Mouse (Mus musculus): ENCODE measurements around the gene Amh.

Amh gene

DNA sequence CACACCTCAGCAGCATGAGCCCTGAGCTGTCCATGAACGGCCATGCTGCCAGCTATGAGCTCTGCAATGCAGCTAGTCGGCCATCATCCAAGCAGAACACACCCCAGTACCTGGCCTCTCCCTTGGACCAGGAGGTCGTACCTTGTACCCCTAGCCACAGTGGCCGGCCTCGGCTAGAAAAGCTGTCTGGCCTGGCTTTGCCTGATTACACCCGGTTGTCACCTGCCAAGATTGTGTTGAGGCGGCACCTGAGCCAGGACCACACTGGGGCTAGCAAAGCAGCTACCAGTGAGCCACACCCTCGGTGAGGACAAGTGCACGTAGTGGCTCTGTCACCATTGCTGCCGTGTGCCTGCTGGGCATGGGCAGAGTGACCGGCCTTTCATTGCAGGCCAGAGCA, 19.1 kb upstream of the Amh start:
- no peak for DNase-seq (ENCODE audit: low read depth in 2 of 2, low spot score in 2 of 2)

DNA sequence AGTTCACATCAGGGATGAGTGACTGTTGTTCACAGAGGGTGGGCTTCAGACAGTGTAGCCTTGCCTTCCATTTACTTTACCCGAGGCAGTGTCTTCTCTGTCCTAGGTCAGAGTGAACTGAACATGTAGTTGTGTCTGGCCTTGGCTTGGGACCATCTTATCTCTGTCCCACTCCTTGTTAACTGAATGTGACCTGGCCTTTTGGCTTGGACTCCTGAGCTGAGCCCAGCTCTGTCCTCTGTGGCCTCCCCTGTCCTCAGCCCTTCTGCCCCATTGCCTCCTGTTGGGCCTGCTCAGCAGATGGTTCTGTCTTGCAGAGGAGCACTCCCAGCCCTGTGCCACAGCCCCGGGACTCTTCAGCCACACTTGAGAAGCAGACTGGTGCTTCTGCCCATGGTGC, 17.5 kb upstream of the Amh start:
- DNase-seq (ENCODE audit: low read depth in 2 of 2, low spot score in 2 of 2) = no peak

DNA sequence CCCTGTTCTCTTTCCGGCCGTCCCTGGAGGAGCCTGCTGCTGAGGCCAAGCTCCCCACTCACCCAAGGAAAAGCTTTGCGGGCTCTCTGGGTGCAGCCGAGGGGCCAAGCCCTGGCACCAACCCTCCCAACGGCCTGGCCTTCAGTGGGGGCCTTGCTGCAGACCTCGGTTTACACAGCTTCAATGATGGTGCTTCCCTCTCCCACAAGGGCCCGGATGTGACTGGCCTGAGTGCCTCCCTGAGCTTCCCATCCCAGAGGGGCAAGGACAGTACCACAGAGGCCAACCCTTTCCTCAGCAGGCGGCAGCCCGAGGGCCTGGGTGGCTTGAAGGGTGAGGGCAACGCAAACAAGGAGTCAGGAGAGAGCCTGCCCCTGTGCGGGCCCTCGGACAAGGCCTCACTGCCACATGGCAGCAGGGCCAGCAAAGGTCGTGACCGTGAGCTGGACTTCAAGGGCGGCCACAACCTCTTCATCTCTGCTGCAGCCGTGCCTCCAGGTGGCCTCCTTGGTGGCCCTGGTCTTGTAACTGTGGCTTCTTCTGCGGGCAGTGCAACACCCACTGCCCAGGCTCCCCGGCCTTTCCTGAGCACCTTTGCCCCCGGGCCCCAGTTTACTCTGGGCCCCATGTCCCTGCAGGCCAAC, 14.2 kb upstream of the Amh start:
- DNase-seq (ENCODE audit: low read depth in 2 of 2, low spot score in 2 of 2) = no peak

DNA sequence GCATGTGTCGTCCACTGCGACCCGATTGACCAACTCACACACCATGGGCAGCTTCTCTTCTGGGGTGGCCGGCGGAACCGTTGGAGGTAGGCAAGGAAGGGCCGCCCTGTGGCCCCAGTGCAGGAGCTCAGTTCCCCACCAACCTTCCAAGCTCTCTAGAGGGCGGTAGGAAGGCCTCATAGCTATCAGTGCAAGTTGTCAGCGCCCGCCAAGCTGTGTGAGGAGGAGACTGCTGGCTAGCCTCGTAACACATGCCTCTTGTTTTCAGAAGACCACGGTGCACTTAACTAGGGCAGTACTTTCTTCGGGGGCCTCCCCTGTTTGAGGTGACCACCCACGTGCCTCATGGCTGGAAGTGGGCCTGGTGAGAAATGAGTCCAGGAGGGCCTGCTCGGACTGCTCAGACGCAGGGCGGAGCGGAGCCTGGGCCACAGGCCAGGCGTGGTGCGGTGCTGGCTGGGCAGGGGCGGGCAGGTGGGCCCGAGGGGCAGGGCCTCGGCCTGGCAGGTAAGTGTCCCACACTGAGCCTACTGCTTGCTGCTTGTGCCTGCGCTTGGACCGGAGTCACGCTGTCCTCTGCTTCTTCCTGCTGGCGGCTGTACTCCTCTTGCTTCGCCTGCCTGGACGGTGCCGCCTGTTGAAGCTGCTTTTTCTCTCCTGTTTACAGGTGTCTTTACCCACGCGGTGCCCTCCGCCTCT, 13.4 kb upstream of the Amh start:
- no peak for DNase-seq (ENCODE audit: low read depth in 2 of 2, low spot score in 2 of 2)

DNA sequence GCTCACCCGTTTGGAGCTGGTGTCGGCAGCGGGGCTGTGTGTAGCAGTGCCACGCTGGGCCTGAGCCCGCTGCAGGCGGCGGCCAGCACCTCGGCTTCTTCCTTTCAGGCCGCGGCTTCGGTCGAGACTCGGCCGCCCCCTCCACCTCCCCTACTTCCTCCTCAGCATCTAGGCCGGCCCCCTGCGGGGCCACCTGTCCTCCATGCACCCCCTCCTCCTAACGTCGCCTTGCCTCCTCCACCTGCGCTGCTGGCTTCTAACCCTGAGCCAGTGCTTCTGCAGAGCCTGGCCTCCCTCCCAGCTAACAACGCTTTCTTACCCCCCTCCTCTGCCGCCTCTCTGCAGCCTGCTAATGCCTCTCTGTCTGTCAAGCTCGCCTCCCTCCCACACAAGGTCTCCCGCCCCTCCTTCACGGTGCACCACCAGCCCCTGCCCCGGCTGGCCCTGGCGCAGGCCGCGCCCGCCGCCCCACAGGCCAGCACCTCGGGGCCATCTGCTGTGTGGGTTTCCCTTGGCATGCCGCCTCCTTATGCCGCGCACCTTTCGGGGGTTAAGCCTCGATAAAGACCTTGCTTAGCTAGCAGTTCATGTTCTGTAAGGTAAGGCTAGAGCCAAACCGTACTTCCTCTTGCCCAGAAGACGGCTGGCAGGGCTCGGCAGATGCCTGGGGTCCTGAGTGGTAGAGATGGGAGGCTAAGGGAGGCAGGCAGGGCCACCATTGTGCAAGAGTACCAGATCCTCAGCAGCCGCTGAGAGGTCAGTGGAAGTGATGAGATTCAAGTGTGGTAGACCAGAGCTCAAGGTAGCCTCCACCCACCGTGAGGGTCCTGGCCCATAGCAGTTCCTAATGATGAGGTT, 12.6 kb upstream of the Amh start:
- no peak for DNase-seq (ENCODE audit: low read depth in 2 of 2, low spot score in 2 of 2)

DNA sequence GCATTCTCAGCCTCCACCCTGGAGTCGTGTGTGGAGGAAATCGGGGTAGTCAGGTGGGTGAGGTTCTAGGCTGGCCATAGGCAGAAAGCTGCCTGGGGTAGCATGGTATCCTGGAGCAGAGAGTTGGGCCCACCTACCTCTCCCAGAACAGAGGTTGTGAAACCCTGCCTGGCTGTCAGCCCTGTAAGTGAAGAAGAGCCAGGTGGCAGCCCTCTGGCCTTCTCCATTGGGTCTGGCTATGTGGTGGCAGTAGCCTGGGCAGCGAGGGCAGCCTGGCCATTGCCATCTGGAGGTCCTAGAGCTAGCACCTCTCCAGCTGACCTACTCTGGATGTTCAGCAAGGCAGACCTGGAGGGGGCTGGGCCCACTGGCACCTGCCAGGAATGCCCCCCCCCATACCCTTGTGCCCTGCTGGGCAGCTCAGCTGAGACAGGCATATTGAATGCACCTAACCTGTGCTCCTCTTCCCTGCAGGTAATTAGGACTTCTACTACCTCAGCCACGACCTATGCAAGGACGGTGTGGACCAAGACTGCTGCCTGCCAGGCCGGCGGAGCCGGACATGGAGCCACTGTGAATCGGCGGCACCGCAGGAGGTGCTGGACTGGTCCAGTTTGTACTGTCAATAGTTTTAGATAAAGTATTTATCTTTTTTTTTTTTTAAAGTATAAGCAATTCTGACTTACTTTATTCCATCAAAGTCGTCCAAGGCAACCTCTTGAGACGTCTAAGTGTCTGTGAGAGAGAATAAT, 11.8 kb upstream of the Amh start:
- no peak for DNase-seq (ENCODE audit: low read depth in 2 of 2, low spot score in 2 of 2)

DNA sequence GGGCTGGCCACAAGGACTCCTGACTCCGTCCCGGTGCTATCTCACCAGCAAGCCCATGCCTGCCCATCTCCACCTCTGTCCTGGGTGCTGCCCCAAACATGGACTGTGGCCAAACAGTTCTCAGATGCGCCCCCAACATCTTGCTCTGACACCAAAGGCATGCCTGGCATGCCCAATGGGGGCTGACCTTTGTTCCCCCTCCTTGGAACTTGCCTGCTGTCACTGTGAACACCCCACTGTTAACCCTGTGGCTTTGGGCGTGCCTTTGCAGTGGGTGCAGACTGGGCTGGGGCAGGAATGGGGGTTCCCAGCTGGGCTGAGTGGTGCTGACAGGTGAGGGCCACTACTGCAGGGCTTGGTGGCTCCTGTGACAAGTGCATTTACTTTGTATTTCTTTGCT, 11.2 kb upstream of the Amh start:
- no peak for DNase-seq (ENCODE audit: low read depth in 2 of 2, low spot score in 2 of 2)

DNA sequence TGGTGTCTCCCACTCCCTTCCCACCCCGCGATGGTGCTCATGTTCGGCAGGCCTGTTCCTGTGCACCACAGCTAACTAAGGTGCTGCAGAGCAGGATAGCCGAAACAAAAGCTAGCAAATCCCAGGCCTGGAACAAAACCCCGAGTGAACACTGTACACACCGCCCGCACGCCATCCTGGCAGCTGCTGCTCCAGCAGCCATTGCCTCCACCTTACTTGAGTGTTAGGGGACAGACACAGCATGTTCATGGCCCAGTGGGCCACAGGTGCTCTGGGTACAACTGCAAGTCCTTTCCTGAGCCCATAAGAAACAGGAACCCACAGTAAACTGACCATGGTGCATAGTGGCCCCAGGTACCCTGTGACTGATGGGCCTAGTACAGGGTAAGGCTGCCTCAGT, 10.3 kb upstream of the Amh start:
- no peak for DNase-seq (ENCODE audit: low read depth in 2 of 2, low spot score in 2 of 2)

DNA sequence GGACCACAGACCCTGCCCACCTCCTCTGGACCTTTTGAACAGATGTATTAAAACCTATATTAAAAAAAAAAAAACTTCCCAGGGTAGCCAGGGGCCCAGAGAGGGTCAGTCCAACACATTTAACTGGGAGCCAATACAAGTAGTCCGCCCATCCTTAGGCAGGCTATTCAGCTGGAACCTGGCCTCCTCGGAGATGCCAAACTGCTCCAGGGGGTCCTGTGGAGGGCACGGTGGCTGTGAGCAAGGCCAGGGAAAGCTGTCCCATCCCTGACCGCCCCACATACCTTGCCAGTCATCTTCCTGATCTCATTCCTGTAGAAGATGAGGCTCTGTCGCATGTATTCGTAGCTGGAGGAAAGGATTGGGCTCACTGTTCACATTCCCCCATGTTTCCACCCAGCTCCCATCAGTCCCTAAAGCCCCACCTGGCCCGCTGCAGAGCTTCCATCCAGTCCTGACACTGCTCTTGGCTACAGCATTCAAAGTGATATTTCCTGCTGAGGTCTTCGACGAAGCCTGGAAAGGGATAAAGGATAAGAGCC, 8.7 kb upstream of the Amh start:
- no peak for DNase-seq (ENCODE audit: low read depth in 2 of 2, low spot score in 2 of 2)

DNA sequence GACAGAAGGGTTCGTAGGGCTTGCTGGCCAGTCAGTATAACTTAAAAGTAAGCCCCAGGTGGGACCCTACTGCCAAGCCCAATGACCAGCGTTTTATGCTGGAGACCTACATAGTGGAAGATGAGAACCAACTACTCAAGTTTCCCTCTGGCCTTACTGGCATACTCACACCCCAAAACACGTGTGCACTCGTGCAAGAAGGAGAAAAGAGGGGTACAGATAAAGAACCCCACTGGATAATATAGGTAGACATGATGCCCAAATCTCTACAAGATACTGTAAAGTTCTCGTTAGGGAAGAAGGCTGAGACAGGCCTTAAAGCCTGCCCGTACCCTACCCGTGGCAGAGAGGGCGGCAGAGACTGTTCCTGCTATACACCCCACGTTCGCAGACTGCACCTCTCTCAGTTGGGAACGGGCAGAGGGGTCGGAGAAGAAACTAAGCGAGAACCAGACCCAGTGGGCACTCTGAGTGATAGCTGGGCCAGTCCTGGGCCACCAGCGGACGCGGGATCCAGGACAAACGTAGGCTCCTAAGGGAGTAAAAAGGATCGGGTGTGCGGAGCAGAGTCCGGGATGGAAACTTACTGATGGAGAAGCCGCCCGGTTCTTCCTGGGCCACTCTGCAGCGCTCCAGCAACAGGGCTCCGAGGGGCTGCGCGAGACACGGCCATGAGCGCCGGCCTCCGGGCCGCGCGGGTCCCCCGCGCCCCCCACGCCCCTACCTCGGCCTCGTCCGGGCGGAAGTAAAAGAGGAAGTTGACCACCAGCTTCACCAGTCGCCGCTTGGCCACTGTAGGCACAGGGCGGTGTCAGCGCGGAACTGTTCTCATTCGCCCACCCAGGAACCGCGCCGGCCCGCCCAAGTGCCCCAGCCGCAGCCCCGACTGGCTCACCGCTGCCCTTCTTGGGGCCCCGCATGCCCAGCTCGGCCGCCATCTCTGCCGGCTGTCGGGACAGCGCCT, 7.6 kb upstream of the Amh start:
- DNase-seq (ENCODE audit: low read depth in 2 of 2, low spot score in 2 of 2) = no peak

DNA sequence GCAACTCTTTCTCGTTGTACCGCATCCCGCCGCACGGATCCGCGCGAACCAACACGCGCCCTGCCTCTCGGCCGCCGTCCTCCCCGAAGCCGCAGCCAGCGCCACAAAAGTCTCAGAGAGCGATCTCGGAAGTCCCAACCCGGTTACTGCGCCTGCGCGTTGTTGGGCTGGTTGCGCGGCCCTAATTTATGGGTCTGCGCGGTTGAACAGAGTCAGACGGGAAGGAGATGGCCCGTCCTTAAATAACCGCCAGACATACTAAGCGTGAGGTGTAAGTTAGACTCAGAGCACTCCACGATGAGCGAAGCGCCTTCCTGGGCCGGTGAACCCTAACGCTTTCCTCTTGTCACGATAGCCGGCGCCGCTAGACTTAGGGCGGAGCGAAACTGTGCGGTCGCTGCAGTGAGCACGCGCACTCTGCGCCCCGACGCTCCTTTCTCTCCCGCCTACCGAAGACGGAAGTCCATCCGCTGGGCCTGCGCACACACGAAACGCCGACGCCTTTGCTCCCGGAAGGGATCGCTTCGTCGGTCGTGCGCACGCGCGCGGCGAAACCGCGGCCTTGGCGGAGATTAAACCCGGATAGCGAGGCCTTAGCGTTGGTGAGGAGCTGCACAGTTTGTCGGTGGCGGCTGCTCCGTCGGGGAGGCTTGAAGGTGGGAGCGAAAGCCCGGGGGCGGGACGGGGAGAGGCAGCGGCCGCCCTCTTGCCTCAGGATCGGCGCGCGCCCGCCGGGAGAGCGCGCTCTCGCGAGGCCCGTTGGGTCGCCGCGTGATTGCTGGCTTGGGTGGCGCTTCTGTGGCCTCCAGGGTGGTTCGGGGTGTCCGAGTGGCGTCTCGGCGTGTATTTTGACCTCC, 6.7 kb upstream of the Amh start, which contains the start of the genes Sf3a2 and Plekhj1:
Gene Sf3a2, plus strand, starts transcription at position 49 of the 857 bp plus-strand sequence.
Gene Plekhj1, minus strand, starts transcription at position 477 of the 857 bp plus-strand sequence.
- DNase-seq (ENCODE audit: low read depth in 2 of 2, low spot score in 2 of 2) = peak; percentile 93 to 96

DNA sequence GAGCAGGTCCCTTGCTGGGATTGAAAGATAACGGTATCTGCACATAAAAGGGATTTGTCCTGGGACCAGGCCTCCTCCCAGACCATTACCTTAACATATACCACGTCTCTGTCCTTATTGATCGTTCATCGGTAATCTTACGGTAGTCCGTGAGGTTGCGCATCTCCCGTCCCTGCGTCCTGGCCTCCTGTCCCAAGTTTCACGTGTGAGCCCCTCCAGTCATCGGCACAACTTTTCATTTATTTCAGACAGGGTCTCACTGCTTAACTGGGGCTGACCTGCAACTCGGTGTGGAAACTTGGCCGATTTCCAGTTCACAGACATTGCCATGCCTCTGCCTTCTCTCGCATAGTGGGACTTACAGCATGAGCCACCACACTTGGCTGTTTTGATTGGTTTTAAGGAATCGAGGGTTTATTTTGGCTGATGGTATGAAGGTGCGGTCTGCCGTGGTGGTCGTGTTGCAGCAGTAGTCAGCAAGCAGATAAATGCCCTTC, 5.9 kb upstream of the Amh start:
- DNase-seq (ENCODE audit: low read depth in 2 of 2, low spot score in 2 of 2) = no peak

DNA sequence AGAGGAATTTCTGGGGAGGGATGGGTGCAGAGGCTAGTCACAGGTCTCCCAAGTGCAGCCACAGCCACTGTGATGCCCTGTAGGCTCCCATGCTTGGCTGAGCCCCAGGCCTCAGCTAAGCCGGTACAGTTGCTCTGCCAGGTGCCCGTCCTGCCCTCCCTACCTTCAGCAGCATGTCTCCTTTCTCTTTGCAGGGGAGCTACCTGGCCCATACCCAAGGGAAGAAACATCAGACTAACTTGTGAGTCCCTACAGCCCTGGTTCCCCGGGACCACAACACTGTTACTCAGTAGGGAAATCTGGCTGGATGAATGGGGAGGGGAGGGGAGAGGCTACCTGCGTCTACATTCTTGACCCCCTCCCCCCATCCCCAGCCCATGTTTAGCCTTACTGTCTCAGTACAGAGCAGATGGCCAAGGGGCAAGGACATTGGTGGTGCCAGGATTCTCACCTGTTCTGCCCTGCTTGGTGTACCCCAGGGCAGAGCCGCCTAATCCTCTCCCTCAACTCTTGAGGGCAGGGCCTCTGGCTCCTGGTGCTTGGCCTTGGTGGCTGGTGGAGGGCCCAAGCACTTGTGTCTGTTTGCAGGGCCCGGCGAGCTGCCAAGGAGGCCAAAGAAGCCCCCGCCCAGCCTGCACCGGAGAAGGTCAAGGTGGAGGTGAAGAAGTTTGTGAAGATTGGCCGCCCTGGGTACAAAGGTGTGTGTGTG, 2.7 kb upstream of the Amh start:
- no peak for DNase-seq (ENCODE audit: low read depth in 2 of 2, low spot score in 2 of 2)

DNA sequence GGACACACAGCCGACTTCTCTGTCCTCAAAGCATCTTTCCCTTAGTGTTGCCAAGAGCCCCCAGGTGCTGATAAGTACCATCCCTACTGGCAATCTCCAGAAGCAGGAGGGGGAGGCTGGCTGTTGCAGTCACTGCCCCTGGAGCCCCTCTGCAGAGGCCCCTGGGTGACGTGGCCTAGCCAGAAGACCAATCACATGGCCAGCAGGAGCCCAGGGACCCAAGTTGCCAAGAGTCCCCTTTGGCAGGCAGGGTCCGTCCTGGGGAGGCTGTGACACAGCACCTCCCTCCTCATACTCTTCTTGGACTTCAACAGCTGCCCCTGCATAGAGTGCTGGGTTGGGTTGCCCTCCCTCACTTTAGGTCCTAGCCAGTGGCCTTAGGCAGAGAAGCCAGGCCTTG, 2.0 kb upstream of the Amh start:
- no peak for DNase-seq (ENCODE audit: low read depth in 2 of 2, low spot score in 2 of 2)

DNA sequence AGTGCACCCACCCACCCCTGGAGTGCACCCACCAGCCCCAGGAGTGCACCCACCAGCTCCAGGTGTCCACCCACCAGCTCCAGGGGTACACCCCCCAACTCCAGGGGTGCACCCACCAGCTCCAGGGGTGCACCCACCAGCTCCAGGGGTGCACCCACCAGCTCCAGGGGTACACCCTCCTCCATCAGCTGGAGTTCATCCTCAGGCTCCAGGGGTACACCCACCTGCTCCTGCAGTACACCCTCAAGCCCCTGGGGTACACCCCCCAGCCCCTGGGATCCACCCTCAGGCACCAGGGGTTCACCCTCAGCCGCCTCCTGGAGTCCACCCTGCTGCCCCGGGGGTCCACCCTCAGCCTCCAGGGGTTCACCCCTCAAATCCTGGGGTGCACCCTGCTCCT, 703 bp upstream of the Amh start:
- DNase-seq (ENCODE audit: low read depth in 2 of 2, low spot score in 2 of 2) = no peak

DNA sequence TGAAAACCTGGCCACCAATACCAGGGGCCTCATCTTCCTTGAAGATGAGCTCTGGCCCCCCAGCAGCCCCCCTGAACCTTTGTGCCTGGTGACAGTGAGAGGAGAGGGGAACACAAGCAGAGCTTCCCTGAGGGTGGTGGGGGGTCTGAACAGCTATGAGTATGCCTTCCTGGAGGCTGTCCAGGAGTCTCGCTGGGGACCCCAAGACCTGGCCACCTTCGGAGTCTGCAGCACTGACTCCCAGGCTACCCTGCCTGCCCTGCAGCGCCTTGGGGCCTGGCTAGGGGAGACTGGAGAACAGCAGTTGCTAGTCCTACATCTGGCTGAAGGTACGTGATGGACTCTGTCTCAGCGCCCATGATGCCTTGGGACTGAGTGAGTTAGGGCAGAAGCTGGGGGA, 279 bp downstream of the Amh start:
- DNase-seq (ENCODE audit: low read depth in 2 of 2, low spot score in 2 of 2) = no peak

DNA sequence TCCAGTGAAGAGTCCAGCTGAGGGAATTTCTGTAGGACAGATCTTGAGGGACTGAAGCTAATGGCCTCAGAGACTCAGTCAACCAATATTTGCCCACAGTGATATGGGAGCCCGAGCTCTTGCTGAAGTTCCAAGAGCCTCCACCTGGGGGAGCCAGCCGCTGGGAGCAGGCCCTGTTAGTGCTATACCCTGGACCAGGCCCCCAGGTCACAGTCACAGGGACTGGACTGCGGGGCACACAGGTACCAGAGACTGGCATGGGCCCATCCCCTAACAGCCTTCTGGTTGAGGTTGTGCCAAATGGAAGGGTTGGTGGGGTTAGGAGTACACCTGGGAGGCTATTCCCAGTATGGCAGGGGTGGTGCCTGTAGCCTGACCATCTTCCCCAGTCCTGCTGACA, 882 bp downstream of the Amh start:
- peak; percentile 63 to 76 for DNase-seq (ENCODE audit: low read depth in 2 of 2, low spot score in 2 of 2)
